Mouse (Mus musculus) bone marrow macrophage, adult 2 months (primary cell): ENCODE measurements at regions not wholly inside any gene's neighbourhood (a gene's known extent, or its start where the extent isn't known, plus 50 kb on each side); places are given as distances from the start of the nearest gene placed in this dataset.

Experiments used
- CTCF ChIP-seq: IDR thresholded peaks from 2 replicates; pipeline ENCODE4 v1.5.1; 2012; ENCODE audit warnings: low read depth, mild to moderate bottlenecking, low read length, moderate library complexity
- POLR2A ChIP-seq: IDR thresholded peaks from 2 replicates; pipeline ENCODE4 v1.6.1; 2012; ENCODE audit warnings: mild to moderate bottlenecking, low read depth, low read length, borderline replicate concordance

DNA sequence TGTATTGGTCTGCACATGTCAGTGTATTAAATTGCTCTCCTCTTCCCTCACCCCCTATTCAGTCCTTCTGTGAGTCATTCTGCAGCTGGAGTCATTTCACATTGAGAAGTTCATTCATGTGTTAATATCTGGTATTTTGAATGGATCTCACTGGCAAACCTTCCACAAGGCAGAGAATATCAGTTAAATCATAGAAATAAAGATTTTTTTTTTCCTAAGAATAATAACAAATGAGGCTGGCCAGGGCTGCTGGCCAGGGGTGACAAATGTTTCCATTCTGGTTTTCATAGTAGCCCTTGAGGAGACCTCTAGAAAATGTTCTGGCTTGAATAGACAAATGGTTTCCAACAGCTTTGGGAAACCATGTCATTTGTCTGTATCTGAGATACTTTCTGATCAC is 124.8 kb downstream of the Cdca7 start:
- no peak for TF ChIP-seq CTCF
- TF ChIP-seq POLR2A, result no peak
